Mouse (Mus musculus): ENCODE results near the gene Slfn1. TPM values are rescaled to one million over a fixed set of nuclear protein-coding genes. Genes with fewer than 3 reads are reported as not detected.

The Slfn1 gene
- total and polyA plus RNA-seq, 3 experiments = not detected

- TF ChIP-seq JUND (IDR thresholded peaks at IDR 0.05; ENCODE audit: low read depth, low read length) (peak; percentile 82; the same call in 1 of the 2 replicates), ETS1 (IDR thresholded peaks at IDR 0.05; ENCODE audit: low read depth, low read length) (peak; percentile 84; the same call in 1 of the 2 replicates), UBTF (IDR thresholded peaks at IDR 0.05; ENCODE audit: borderline replicate concordance, insufficient read depth, low read depth, low read length) (no peak)
Observed at GRCm38 (mm10) chr11:83077714-83078422, 38.8 kb upstream of the Slfn1 start (continued).

- no peak overlapping the region; a peak in 1 of 4 replicates for H3K4me3 ChIP-seq (ENCODE audit: control insufficient read depth in 1 of 2, insufficient read depth in 1 of 2, low read depth in 2 of 2, low read length in 2 of 2)
- peak overlapping the region; percentile 64 for H3K27ac ChIP-seq (ENCODE audit: control insufficient read depth, low read depth, low read length)
- H3K36me3 ChIP-seq (ENCODE audit: control insufficient read depth in 1 of 2, insufficient read depth in 2 of 2, low read length in 2 of 2) = peaks cover 0 to 25% of the 10 kb centered on the region in 2 experiments; a peak in 2 of 4 replicates
- H3K27me3 ChIP-seq (ENCODE audit: control insufficient read depth in 1 of 2, insufficient read depth in 2 of 2, low read length in 2 of 2) = no peaks in the 10 kb centered on the region
- peaks cover 5 to 19% of the 10 kb centered on the region in 2 experiments for H3K4me1 ChIP-seq (ENCODE audit: control insufficient read depth in 1 of 2, insufficient read depth in 2 of 2, low read length in 2 of 2)
- no peak for DNase-seq (ENCODE audit: low read depth, low spot score)
- H3K9me3 ChIP-seq (replicated peaks; ENCODE audit: insufficient read depth, low read length) = no peaks in the 10 kb centered on the region
- TF ChIP-seq SMC3 (IDR thresholded peaks at IDR 0.05; ENCODE audit: low read depth, low read length) (no peak), GATA1 (IDR thresholded peaks at IDR 0.05; ENCODE audit: low read depth, low read length) (no peak), ZMIZ1 (IDR thresholded peaks at IDR 0.05; ENCODE audit: low read depth, low read length) (no peak), E2F4 (IDR thresholded peaks at IDR 0.05; ENCODE audit: borderline replicate concordance, low read depth, low read length) (no peak), RAD21 (IDR thresholded peaks at IDR 0.05; ENCODE audit: low read depth, low read length) (no peak), POLR2AphosphoS2 (IDR thresholded peaks at IDR 0.05; ENCODE audit: low read length) (no peak), ELF1 (IDR thresholded peaks at IDR 0.05; ENCODE audit: low read depth, low read length) (no peak), TBP (IDR thresholded peaks at IDR 0.05; ENCODE audit: low read depth, low read length) (no peak), BHLHE40 (IDR thresholded peaks at IDR 0.05; ENCODE audit: borderline replicate concordance, low read depth, low read length) (no peak), CHD2 (IDR thresholded peaks at IDR 0.05; ENCODE audit: low read length) (no peak), RCOR1 (IDR thresholded peaks at IDR 0.05; ENCODE audit: low read depth, low read length) (no peak), TCF12 (IDR thresholded peaks at IDR 0.05; ENCODE audit: low read depth, low read length) (no peak)
- H3K79me2 ChIP-seq (ENCODE audit: control insufficient read depth, insufficient read depth, low read length, poor library complexity) = no peaks in the 10 kb centered on the region
- H3K9ac ChIP-seq (ENCODE audit: control insufficient read depth, low read depth, low read length, poor library complexity, severe bottlenecking) = peak overlapping the region; percentile 3
Observed at GRCm38 (mm10) chr11:83078423-83079140, 38.1 kb upstream of the Slfn1 start.

Data from MEL (cell line).